Mouse (Mus musculus): ENCODE measurements around the gene Stac3.

The Stac3 gene

GRCm38 (mm10) chr10:127509051-127509836, 7.8 kb downstream of the Stac3 start:
- peak; percentile 92 for DNase-seq (ENCODE audit: low spot score in 2 of 2)

- peak in 1 of 2 experiments; percentile 54 for DNase-seq (ENCODE audit: low spot score in 2 of 2)
Measured at GRCm38 (mm10) chr10:127509837-127510701, 8.6 kb downstream of the Stac3 start.

- DNase-seq (ENCODE audit: low spot score in 2 of 2): no peak
Measured at GRCm38 (mm10) chr10:127510895-127511617, 9.6 kb downstream of the Stac3 start.

- DNase-seq (ENCODE audit: low spot score in 2 of 2): peak; percentile 95 to 96
Measured at GRCm38 (mm10) chr10:127511634-127512306, 10.3 kb downstream of the Stac3 start.

- no peak for DNase-seq (ENCODE audit: low spot score in 2 of 2)
Measured at GRCm38 (mm10) chr10:127512307-127512666, 10.8 kb downstream of the Stac3 start.

- peak; percentile 93 to 95 for DNase-seq (ENCODE audit: low spot score in 2 of 2)
Measured at GRCm38 (mm10) chr10:127512813-127513212, 11.3 kb downstream of the Stac3 start.

- no peak for DNase-seq (ENCODE audit: low spot score in 2 of 2)
Measured at GRCm38 (mm10) chr10:127513501-127514091, 12.1 kb downstream of the Stac3 start.

GRCm38 (mm10) chr10:127514111-127514698, 12.7 kb downstream of the Stac3 start:
- no peak for DNase-seq (ENCODE audit: low spot score in 2 of 2)

GRCm38 (mm10) chr10:127514764-127515163, 13.3 kb downstream of the Stac3 start, which contains the start of gene Ndufa4l2:
Ndufa4l2 (plus strand) TSS chr10:127514967.
- no peak for DNase-seq (ENCODE audit: low spot score in 2 of 2)

- no peak for DNase-seq (ENCODE audit: low spot score in 2 of 2)
Measured at GRCm38 (mm10) chr10:127515271-127515982, 13.9 kb downstream of the Stac3 start.

- DNase-seq (ENCODE audit: low spot score in 2 of 2): no peak
Measured at GRCm38 (mm10) chr10:127515983-127516459, 14.5 kb downstream of the Stac3 start.

GRCm38 (mm10) chr10:127516576-127517260, 15.2 kb downstream of the Stac3 start:
- DNase-seq (ENCODE audit: low spot score in 2 of 2): no peak

GRCm38 (mm10) chr10:127517941-127518340, 16.5 kb downstream of the Stac3 start:
- DNase-seq (ENCODE audit: low spot score in 2 of 2): no peak

- no peak for DNase-seq (ENCODE audit: low spot score in 2 of 2)
Measured at GRCm38 (mm10) chr10:127519041-127519701, 17.7 kb downstream of the Stac3 start.

- DNase-seq (ENCODE audit: low spot score in 2 of 2): no peak
Measured at GRCm38 (mm10) chr10:127519903-127520713, 18.6 kb downstream of the Stac3 start.

GRCm38 (mm10) chr10:127520714-127521357, 19.4 kb downstream of the Stac3 start:
- DNase-seq (ENCODE audit: low spot score in 2 of 2): no peak

- DNase-seq (ENCODE audit: low spot score in 2 of 2): no peak
Measured at GRCm38 (mm10) chr10:127521611-127522080, 20.2 kb downstream of the Stac3 start.

All from right cerebral cortex, postnatal 10 days (tissue).